Mouse (Mus musculus): Measurements from ENCODE around the gene P2ry14. TPM values are rescaled to one million over a fixed set of nuclear protein-coding genes. Genes with fewer than 3 reads are reported as not detected.

P2ry14 gene
- total and polyA plus RNA-seq, 3 experiments = 0.08 to 0.13 TPM; not detected in 1

- Histone ChIP-seq H3K79me2 (ENCODE audit: control insufficient read depth, insufficient read depth, low read length, poor library complexity) (no peaks in the 10 kb centered on the region), H3K36me3 (ENCODE audit: control insufficient read depth in 1 of 2, insufficient read depth in 2 of 2, low read length in 2 of 2) (peaks cover 0 to 11% of the 10 kb centered on the region in 2 experiments; a peak in 2 of 4 replicates), H3K27ac (ENCODE audit: control insufficient read depth, low read depth, low read length) (no peak overlapping the region), H3K4me1 (ENCODE audit: control insufficient read depth in 1 of 2, insufficient read depth in 2 of 2, low read length in 2 of 2) (peaks cover 5 to 16% of the 10 kb centered on the region in 2 experiments), H3K27me3 (ENCODE audit: control insufficient read depth in 1 of 2, insufficient read depth in 2 of 2, low read length in 2 of 2) (no peaks in the 10 kb centered on the region; a peak in 2 of 4 replicates), H3K9ac (ENCODE audit: control insufficient read depth, low read depth, low read length, poor library complexity, severe bottlenecking) (no peak overlapping the region), H3K9me3 (replicated peaks; ENCODE audit: insufficient read depth, low read length) (no peaks in the 10 kb centered on the region), H3K4me3 (ENCODE audit: control insufficient read depth in 1 of 2, insufficient read depth in 1 of 2, low read depth in 2 of 2, low read length in 2 of 2) (no peak overlapping the region)
- DNase-seq (ENCODE audit: low read depth, low spot score) = no peak
- TF ChIP-seq JUND (IDR thresholded peaks at IDR 0.05; ENCODE audit: low read depth, low read length) (no peak), GATA1 (IDR thresholded peaks at IDR 0.05; ENCODE audit: low read depth, low read length) (no peak), MYC (IDR thresholded peaks at IDR 0.05; ENCODE audit: low read depth, low read length) (no peak), GABPA (IDR thresholded peaks at IDR 0.05; ENCODE audit: low read depth, low read length) (no peak), MXI1 (IDR thresholded peaks at IDR 0.05; ENCODE audit: low read depth, low read length) (no peak), RAD21 (IDR thresholded peaks at IDR 0.05; ENCODE audit: low read depth, low read length) (no peak), USF2 (IDR thresholded peaks at IDR 0.05; ENCODE audit: borderline replicate concordance in 1 of 2, insufficient read depth in 1 of 2, low read depth in 1 of 2, low read length in 2 of 2) (no peak), NRF1 (IDR thresholded peaks at IDR 0.05; ENCODE audit: insufficient read depth, low read depth, low read length, poor library complexity, severe bottlenecking) (no peak), TAL1 (IDR thresholded peaks at IDR 0.05; ENCODE audit: low read length) (no peak)
These were observed 51.3 kb downstream of the P2ry14 start for GRCm38 (mm10) chr3:59102146-59102545.

GRCm38 (mm10) chr3:59101218-59101986, 52.0 kb downstream of the P2ry14 start, which contains the start of gene Gpr171:
Gene Gpr171 (minus strand): TSS chr3:59101821.
- no peak for DNase-seq (ENCODE audit: low read depth, low spot score)
- H3K27ac ChIP-seq (ENCODE audit: control insufficient read depth, low read depth, low read length) = peak within 1 kb of the TSS; percentile 15; the same call in 1 of the 2 replicates
- peak; percentile 68 for TF ChIP-seq ELF1 (IDR thresholded peaks at IDR 0.05; ENCODE audit: low read depth, low read length)
- TF ChIP-seq GABPA (IDR thresholded peaks at IDR 0.05; ENCODE audit: low read depth, low read length) = no peak
- TF ChIP-seq GATA1 (IDR thresholded peaks at IDR 0.05; ENCODE audit: low read depth, low read length) = 0 out of 2 replicates have a peak, but pooled peaks have one; percentile 28
- no peak for TF ChIP-seq MYB (IDR thresholded peaks at IDR 0.05; ENCODE audit: low read depth, low read length)
- TF ChIP-seq MAFK (IDR thresholded peaks at IDR 0.05; ENCODE audit: borderline replicate concordance, low read depth, low read length) = no peak
- peak in 1 of 2 experiments; percentile 42; a peak in 1 of 4 replicates for TF ChIP-seq EP300 (IDR thresholded peaks at IDR 0.05; ENCODE audit: low read depth in 1 of 2, low read length in 2 of 2)
- no peak for TF ChIP-seq BHLHE40 (IDR thresholded peaks at IDR 0.05; ENCODE audit: borderline replicate concordance, low read depth, low read length)
- H3K79me2 ChIP-seq (ENCODE audit: control insufficient read depth, insufficient read depth, low read length, poor library complexity) = no peaks in the 10 kb centered on the region
- H3K4me1 ChIP-seq (ENCODE audit: control insufficient read depth in 1 of 2, insufficient read depth in 2 of 2, low read length in 2 of 2) = peaks cover 5 to 16% of the 10 kb centered on the region in 2 experiments
- H3K9ac ChIP-seq (ENCODE audit: control insufficient read depth, low read depth, low read length, poor library complexity, severe bottlenecking) = no peak within 1 kb of the TSS
- peaks cover 0 to 11% of the 10 kb centered on the region in 2 experiments; a peak in 2 of 4 replicates for H3K36me3 ChIP-seq (ENCODE audit: control insufficient read depth in 1 of 2, insufficient read depth in 2 of 2, low read length in 2 of 2)
- no peaks in the 10 kb centered on the region for H3K9me3 ChIP-seq (replicated peaks; ENCODE audit: insufficient read depth, low read length)
- H3K27me3 ChIP-seq (ENCODE audit: control insufficient read depth in 1 of 2, insufficient read depth in 2 of 2, low read length in 2 of 2) = peaks cover 0 to under 1% of the 10 kb centered on the region in 2 experiments; a peak in 2 of 4 replicates
- H3K4me3 ChIP-seq (ENCODE audit: control insufficient read depth in 1 of 2, insufficient read depth in 1 of 2, low read depth in 2 of 2, low read length in 2 of 2) = no peak within 1 kb of the TSS
